Mouse (Mus musculus) hematopoietic stem cell, adult 5-6 weeks (primary cell): Measurements from ENCODE around the gene Gm10912. TPM values are rescaled to one million over a fixed set of nuclear protein-coding genes. Genes with fewer than 3 reads are reported as not detected.
A peak's percentile ranks its signal among the peaks of the same experiment; 100 is the strongest.
"Not testable (repeated sequence)": the region's sequence is repeated elsewhere in the genome, so short reads cannot be mapped to it uniquely, and the experiment has no call there.

Source experiments
- ATAC-seq, 2 experiments: fragments of 125-278 bp in 1 of 2; replicated peaks in 1 of 2; 2 replicates each; pipeline ENCODE4 v1.8.0; 2016 to 2017; ENCODE audit warnings: inconsistent platforms in 2 of 2, mild to moderate bottlenecking in 2 of 2, moderate number of reproducible peaks in 2 of 2, low read depth in 1 of 2, moderate TSS enrichment in 1 of 2; ENCODE audit not compliant: low FRiP score in 2 of 2, poor library complexity in 2 of 2, severe bottlenecking in 2 of 2, insufficient read depth in 1 of 2, low TSS enrichment in 1 of 2
- total RNA-seq: library from RNA; stranded (forward); fragments of 172-1452, 232-1000 nt; gene quantifications from 2 replicates; pipeline ENCODE4 v1.2.3, GENCODE M21; 2017

The Gm10912 gene
- total RNA-seq, 1 experiment from 2014 or later, result not detected

DNA sequence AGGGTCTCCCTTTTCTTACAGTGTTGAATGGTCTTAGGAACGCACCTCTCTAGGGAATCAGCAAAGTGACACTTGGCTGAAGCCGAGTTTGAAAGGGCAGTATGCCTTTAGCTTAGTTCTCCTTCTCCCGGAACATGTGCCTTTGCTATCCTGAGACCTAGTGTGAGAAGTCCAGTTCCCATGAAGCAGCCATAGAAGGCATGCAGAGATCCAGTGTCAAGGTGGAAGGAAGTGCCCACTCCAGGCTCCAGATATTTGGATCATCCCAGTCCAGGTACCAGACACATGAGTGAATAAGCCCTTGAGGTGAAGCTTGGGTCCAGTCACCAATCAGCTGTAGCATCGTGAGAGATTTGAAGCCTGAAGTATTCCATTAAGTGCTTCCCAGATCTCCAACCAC is 6.7 kb upstream of the Gm10912 start:
- ATAC-seq, result no peak

DNA sequence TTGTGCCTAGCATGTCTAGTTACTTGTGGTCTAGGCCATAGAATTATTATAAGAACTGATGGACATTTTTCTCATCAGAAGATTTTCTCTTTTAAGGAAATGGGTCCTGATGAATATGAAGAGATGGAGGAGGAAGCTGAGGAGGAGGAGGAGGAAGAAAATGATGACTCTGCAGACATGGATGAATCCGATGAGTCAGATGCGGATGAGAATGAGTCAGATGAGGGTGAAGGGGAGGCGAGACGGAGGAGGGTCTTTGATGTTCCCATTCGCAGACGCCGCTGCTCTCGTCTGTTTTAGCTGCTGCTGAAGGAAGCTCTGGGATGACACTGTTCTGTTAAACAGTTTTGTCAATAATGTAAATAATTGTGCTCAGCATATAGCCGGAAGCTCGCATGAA is 5.8 kb upstream of the Gm10912 start:
- no peak for ATAC-seq

DNA sequence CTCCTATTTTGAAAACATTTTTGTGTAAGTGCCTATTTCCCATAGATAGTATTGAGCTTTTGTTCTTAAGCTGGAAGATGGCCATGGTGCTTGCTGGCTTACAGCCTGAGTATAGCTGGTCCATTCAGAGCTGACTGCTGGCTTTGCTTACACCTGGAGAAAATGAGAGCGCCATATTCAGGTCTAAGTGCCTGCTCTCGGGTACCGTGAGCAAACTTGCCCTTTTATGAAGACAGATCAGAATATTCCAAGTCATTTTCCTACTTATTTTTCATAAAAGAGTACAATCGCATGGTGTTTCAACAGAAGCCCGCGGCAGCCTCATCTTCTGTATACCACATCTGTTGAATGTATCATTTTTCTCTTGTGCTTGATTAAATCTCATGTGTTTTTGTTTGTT is 4.6 kb upstream of the Gm10912 start:
- no peak for ATAC-seq

DNA sequence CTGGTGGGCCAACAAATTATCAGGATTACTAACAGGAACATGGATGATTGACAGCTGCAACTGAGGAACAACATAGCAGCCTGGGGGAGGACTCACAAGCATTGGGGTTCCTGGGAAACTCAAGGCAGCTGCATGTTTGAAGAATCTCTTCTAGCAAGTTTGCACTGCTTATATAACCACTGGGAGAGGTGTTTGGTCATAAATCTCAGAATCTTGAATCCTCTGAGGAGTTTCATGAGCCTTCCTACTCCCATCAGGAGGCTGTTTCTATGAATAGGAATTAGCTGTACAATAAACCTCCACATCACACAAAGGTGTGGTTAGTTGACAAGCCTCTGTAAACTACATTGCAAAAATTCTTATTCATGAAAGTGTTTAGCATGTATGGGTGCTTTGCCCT is 3.0 kb upstream of the Gm10912 start:
- no peak for ATAC-seq

DNA sequence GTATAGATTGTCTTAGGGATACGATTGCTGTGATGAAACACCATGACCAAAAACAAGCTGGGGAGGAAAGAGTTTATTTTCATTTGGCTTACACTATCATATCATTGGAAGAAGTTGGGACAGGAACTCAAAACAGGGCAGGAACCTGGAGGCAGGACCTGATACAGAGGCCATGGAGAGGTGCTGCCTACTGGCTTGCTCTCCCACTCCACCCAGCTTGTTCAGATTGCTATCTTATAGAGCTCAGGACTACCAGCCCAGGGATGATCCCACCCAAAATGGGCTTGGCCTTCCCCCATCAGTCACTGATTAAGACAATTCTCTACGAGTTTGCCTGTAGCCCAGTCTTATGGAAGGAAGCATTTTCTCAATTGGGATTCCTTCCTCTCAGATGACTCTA is 1.5 kb upstream of the Gm10912 start:
- no peak for ATAC-seq

DNA sequence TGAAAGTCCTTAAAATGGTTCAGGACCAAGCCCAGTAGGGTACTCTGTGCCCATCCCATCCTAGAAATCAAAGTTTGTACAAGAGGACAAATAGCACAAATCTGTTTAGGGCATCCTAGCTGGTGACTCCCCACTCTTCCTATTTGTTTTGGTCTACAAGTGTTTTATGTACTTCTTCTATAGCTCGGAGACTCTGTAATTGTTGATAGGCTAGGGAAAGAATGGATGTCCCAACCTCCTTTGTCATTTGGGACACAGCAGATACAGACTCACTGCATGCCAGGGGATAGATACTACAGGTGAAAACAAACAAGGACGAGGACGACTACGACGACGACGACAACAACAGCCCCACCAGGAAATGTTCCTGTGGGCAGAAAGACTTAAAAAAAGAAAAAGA is 2.8 kb downstream of the Gm10912 start, which contains the start of gene Gm10799:
TSS of gene Gm10799 (minus strand) at position 101 of the 400 bp plus-strand sequence.
- not testable (repeated sequence) for ATAC-seq

DNA sequence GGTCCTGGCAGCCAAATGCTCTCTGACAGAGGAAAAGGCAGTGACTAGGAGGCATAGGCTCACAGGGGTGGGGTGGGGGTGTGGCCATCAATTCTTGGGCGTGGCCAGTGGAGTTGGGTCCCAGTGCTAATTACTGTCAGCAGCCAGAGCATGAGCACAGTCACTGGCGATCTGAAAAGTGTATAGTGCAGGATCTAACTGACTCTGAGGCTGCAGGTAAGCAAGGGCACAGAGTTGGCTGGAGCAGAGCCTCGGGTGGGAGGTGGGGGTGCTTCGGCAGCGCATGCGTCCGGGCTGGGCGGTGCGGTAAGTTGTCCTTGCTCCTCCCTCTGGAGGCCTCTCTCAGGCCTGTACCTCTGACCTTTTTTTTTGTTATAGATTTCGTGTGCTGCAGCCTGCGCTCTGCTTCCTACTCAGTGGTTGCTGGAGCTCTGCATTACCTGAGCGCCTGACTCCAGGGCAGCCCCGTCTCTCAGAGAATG is 4.1 kb downstream of the Gm10912 start, which contains the start of gene Cd59b:
TSS of gene Cd59b (plus strand) at position 146 of the 482 bp plus-strand sequence.
- ATAC-seq, result peak; percentile 89 to 91

DNA sequence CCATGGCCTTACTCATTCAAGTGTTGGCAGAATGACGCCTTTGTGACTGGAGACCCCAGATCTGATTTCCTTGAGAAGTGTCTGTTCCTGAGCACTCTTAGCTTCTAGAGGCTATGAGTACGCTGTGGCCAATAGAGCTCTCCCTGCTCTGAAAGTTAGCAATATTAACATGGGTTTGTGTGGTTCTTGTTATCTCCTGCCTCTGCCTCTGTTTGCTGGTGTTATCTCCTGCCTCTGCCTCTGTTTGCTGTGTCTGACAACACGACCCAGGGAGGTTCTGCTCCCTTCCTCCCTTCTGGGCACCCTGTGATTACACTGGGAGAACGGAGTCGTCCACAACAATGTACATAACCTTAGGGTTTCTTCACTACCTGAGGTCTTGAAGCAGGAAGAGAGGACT is 12.7 kb downstream of the Gm10912 start:
- peak; percentile 32 to 68; a peak in 3 of 4 replicates for ATAC-seq

DNA sequence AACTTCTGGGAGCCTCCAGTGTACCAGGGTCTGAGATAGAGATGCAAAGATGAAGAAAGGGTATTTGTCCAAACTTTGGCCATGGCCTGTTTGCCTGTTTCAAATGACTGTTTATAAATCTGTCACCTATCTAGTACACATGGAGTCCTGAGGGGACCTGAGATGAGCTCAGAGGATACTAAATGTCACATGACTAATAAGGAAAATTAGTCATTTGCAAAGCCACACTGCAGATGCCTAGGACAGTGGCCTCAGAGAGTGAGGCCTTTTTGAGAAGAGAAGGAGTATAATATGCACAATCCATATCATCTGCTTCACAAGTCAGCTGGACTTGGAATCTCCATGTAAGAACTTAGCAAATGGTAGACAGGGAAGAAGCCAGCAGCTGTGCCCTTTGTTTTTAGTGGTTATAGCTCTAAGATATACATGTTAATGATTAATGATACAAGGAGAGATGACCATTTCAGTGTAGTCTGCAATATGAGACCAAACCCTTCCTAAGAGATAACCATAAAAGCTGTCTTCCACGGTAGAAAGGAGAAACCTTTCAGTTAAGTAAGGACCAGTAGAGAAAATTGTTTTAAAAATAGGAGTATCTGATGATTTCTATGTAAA is 15.9 kb downstream of the Gm10912 start:
- ATAC-seq, result not testable (repeated sequence)

DNA sequence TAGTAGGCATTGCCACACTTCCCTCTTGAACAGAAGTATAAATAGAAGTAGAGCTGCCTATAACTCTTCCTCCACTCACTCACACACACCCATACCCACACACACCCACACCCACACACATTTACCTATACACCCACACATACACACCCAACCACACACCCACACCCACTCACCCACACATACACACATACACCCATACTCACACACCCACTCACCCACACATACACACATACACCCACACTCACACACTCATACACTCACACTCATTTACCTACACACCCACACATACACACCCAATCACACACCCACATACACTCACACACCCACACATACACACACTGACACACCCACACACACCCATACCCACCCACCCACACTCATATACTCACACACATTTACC is 16.8 kb downstream of the Gm10912 start:
- no peak for ATAC-seq

DNA sequence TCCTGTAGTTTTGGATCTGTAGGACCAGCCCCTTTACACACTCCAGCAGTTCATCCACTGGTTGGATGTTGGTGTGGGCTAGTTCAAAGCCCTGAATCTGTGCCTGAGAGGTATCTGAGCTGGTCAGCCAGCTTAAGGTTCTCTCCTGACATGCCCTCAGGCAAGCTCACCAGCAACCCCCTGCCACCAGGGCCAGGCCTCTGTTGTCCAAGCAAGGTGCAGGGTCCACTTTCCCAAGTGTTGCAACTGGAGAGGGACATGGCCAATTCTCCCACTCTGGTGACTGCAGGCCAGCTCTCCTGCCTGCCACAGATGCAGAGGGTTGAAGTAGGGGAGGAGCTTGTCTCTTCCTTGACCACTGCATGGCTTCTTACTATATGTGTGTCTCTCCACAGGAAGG is 18.4 kb downstream of the Gm10912 start:
- ATAC-seq, result not testable (repeated sequence)

DNA sequence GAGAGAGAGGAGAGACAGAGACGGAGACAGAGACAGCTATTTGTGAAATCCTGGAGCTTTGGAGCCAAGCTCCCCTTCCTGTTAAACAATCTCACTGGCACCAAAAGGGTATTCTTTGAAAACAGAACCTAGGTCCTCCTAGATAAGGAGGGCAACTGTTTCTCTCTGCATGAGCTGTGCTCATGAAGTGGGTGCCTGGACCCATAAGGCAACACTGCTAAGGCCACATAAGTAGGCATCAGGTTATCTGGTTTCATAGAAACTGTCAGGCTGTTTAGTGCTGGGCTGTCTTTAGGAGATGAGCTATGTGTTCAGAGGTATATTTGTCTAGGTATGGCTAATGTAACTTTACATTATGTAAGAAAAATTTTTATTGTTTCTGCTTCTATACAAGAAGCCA is 21.9 kb downstream of the Gm10912 start:
- not testable (repeated sequence) for ATAC-seq

DNA sequence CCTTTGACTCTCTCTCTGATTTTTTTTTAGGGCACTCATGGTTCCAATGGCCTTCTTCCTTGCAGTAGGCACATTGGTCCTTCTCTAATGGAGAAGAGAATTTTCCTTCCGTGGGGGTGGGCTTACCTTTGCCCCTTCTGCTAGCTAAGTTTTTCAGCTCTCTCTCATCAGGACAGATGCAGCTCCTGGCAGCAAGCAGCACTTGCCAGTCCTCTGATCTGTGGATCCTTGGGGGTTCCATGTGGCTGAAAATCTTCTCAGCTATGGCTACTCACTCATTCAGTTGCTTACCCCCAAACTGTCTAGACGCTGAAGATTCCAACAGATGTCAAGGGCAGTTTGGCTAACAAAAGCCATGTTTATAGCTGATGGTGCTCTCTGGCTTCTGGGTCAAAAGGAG is 27.7 kb downstream of the Gm10912 start:
- no peak for ATAC-seq

DNA sequence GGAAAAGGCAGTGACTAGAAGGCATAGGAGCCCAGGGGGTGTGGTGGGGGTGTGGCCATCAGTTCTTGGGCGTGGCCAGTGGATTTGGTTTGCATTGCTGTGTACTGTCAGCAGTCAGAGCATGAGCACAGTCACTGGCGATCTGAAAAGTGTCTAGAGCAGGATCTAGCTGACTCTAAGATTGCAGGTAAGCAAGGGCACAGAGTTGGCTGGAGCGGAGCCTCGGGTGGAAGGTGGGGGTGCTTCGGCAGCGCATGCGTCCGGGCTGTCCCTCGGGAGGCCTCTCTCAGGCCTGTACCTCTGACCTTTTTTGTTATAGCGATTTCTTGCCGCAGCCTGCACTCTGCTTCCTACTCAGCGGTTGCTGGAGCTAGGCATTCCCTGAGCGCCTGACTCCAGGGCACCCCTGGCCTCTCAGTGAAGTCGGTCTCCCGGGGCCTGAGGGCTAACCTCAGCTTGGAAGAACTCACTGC is 30.2 kb downstream of the Gm10912 start, which contains the start of gene Cd59a:
TSS of gene Cd59a (plus strand) at position 61 of the 473 bp plus-strand sequence.
- peak; percentile 63 to 83 for ATAC-seq

DNA sequence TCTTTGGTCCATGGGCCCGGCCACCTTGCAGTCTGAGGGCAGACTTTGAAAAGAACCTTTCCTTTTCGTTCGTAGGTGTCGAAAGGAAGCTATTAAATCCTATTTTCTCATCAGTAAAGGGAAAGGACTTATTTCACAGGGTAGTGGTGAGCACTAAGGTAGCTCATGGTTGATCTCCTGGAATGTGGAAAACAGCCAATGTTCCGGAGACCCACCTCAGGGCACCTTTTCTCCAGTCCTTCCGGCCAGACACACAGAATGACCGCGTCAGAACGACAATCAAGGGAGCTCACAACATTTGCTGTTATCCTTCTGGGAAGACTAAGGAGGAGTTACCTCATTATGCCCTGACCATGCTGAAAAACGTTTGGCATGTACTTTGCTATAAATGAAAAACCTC is 30.6 kb downstream of the Gm10912 start:
- no peak for ATAC-seq

DNA sequence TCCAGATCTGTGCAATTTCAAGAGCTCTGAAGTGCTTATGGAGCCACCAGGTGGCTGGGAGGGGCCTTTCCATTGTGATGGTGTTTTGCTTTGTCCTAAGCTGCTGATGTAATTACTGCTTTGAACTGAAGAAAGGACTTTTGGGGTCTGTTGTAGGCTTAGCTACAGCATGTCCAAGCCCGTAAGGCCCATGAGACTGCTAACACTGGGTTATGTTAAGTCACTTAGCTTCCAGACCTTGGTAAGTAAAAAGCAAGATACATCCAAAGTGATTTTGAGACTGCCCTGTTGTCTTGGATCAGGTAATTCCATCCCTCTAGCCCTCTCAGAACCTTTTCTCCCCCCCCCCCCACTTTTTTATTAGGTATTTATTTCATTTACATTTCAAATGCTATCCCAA is 31.2 kb downstream of the Gm10912 start:
- not testable (repeated sequence) for ATAC-seq

DNA sequence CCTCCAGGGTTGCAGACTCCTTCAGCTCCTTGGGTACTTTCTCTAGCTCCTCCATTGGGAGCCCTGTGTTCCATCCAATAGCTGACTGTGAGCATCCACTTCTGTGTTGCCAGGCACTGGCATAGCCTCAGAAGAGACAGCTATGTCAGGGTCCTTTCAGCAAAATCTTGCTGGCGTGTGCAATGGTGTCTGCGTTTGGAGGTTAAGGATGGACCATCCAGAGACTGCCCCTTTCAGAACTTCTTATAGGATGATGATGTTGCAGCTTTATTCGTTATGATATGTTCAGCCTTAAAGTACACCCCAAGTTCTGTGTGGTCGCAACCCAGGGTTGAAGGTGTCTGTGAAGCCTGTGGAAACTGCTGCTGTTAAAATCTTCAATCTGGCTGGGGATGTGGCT is 31.8 kb downstream of the Gm10912 start:
- not testable (repeated sequence) for ATAC-seq

DNA sequence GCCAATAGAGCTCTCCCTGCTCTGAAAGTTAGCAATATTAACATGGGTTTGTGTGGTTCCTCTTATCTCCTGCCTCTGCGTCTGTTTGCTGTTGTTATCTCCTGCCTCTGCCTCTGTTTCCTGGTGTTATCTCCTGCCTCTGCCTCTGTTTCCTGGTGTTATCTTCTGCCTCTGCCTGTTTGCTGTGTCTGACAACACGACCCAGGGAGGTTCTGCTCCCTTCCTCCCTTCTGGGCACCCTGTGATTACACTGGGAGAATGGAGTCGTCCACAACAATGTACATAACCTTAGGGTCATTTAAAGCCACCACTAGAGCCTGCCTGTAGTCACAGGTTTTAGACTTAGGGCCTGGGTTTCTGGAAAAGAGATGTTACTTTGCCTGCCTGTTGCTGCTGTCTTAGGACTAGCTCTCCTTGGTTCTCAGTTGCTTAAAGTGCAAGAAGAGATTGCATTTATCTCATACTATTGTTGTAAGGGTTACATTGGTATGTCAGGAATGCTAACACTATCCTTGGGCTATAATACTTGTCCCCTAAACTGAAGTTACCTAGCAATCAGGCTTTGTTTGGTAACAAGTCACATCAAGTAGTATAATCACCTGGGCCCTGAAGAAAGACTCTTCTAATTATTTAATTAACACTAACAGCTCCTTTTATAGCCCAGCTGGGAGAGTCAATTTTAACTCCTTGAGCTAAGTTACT is 33.1 kb downstream of the Gm10912 start:
- peak; percentile 38 to 63 for ATAC-seq
